Mouse (Mus musculus) ES-Bruce4 (cell line): ENCODE data around the gene Celf5. TPM values are rescaled to one million over a fixed set of nuclear protein-coding genes. Genes with fewer than 3 reads are reported as not detected.

Experiments
- H3K27ac ChIP-seq: 2 replicates; pipeline ENCODE4 v1.5.1; 2012; ENCODE audit warnings: low read length, inconsistent platforms; ENCODE audit not compliant: insufficient read depth
- H3K27me3 ChIP-seq: 2 replicates; pipeline ENCODE4 v1.6.1; 2012; ENCODE audit warnings: mild to moderate bottlenecking, low read length, inconsistent platforms; ENCODE audit not compliant: control insufficient read depth, poor library complexity, insufficient read depth, severe bottlenecking
- H3K36me3 ChIP-seq: 2 replicates; pipeline ENCODE4 v1.6.1; 2012; ENCODE audit warnings: inconsistent platforms, mild to moderate bottlenecking, low read length, moderate library complexity; ENCODE audit not compliant: control insufficient read depth, poor library complexity, insufficient read depth, severe bottlenecking
- H3K4me1 ChIP-seq: one replicate; pipeline ENCODE4 v1.8.1; 2011; ENCODE audit warnings: low read length; ENCODE audit not compliant: control insufficient read depth, insufficient read depth
- H3K4me3 ChIP-seq: 2 replicates; pipeline ENCODE4 v1.5.1; 2011; ENCODE audit warnings: low read depth, mild to moderate bottlenecking, low read length
- H3K9ac ChIP-seq: 2 replicates; pipeline ENCODE4 v1.6.1; 2012; ENCODE audit warnings: low read depth, mild to moderate bottlenecking, inconsistent platforms; ENCODE audit not compliant: poor library complexity, severe bottlenecking
- H3K9me3 ChIP-seq: replicated peaks from 2 replicates; pipeline ENCODE4 v1.6.1; 2012; ENCODE audit warnings: mild to moderate bottlenecking, low read length, inconsistent platforms; ENCODE audit not compliant: control insufficient read depth, poor library complexity, insufficient read depth, severe bottlenecking
- CTCF ChIP-seq: IDR thresholded peaks from one replicate; pipeline ENCODE4 v1.8.1; 2011; ENCODE audit warnings: low read depth, low read length
- EP300 ChIP-seq: IDR thresholded peaks from 2 replicates; pipeline ENCODE4 v1.6.1; 2011; ENCODE audit warnings: low read depth, low read length; ENCODE audit not compliant: insufficient read depth
- POLR2A ChIP-seq: IDR thresholded peaks from one replicate; pipeline ENCODE4 v1.8.1; 2011; ENCODE audit warnings: low read length; ENCODE audit not compliant: insufficient read depth
- polyA plus RNA-seq: library from polyadenylated mRNA; stranded (reverse); fragments of >200 nt; gene quantifications from 2 replicates; pipeline ENCODE4 v1.2.4, GENCODE M21; 2011; ENCODE audit warnings: low read depth; ENCODE audit not compliant: missing spikeins, insufficient read depth, insufficient read length

Celf5 gene
- polyA plus RNA-seq, 1 experiment, result 27.5 TPM

- Histone ChIP-seq H3K27ac (no peak within 1 kb of the TSS), H3K27me3 (no peaks in the 10 kb centered on the region), H3K9ac (0 out of 2 replicates have a peak within 1 kb of the TSS, but pooled peaks have one; percentile 0), H3K36me3 (no peaks in the 10 kb centered on the region; the same call in 1 of the 2 replicates), H3K4me1 (peaks cover 1% of the 10 kb centered on the region), H3K4me3 (peak within 1 kb of the TSS; percentile 41), H3K9me3 (no peaks in the 10 kb centered on the region)
- TF ChIP-seq CTCF (no peak), EP300 (no peak), POLR2A (no peak)
These were observed 17.5 kb upstream of the Celf5 start, which contains the start of gene S1pr4 for GRCm38 (mm10) chr10:81500032-81500431. Gene S1pr4 (minus strand): TSS chr10:81500132.

GRCm38 (mm10) chr10:81499250-81499901, 16.9 kb upstream of the Celf5 start:
- Histone ChIP-seq H3K36me3 (no peaks in the 10 kb centered on the region; the same call in 1 of the 2 replicates), H3K9me3 (no peaks in the 10 kb centered on the region), H3K27me3 (no peaks in the 10 kb centered on the region), H3K27ac (no peak overlapping the region), H3K4me1 (peaks cover 3% of the 10 kb centered on the region), H3K9ac (0 out of 2 replicates have a peak overlapping the region, but pooled peaks have one; percentile 0), H3K4me3 (peak overlapping the region; percentile 41)
- TF ChIP-seq EP300 (no peak), CTCF (no peak), POLR2A (no peak)

- H3K27me3 ChIP-seq, result no peaks in the 10 kb centered on the region
- no peaks in the 10 kb centered on the region; the same call in 1 of the 2 replicates for H3K36me3 ChIP-seq
- TF ChIP-seq EP300, result no peak
- no peak for TF ChIP-seq POLR2A
- TF ChIP-seq CTCF, result no peak
- H3K27ac ChIP-seq, result no peak overlapping the region
- H3K4me1 ChIP-seq, result peaks cover 3% of the 10 kb centered on the region
- 0 out of 2 replicates have a peak overlapping the region, but pooled peaks have one; percentile 0 for H3K9ac ChIP-seq
- no peaks in the 10 kb centered on the region for H3K9me3 ChIP-seq
- H3K4me3 ChIP-seq, result peak overlapping the region; percentile 41
These were observed 16.1 kb upstream of the Celf5 start for GRCm38 (mm10) chr10:81498316-81499249.

GRCm38 (mm10) chr10:81497401-81498270, 15.1 kb upstream of the Celf5 start:
- no peaks in the 10 kb centered on the region for H3K9me3 ChIP-seq
- H3K9ac ChIP-seq, result no peak overlapping the region
- peaks cover 3% of the 10 kb centered on the region for H3K4me1 ChIP-seq
- H3K36me3 ChIP-seq, result no peaks in the 10 kb centered on the region; the same call in 1 of the 2 replicates
- no peak overlapping the region for H3K27ac ChIP-seq
- no peak overlapping the region for H3K4me3 ChIP-seq
- TF ChIP-seq POLR2A (no peak), CTCF (no peak), EP300 (no peak)
- no peaks in the 10 kb centered on the region for H3K27me3 ChIP-seq

GRCm38 (mm10) chr10:81496969-81497368, 14.5 kb upstream of the Celf5 start:
- Histone ChIP-seq H3K36me3 (peaks cover 1% of the 10 kb centered on the region; the same call in 1 of the 2 replicates), H3K4me1 (peaks cover 3% of the 10 kb centered on the region), H3K9me3 (no peaks in the 10 kb centered on the region), H3K9ac (0 out of 2 replicates have a peak overlapping the region, but pooled peaks have one; percentile 19), H3K4me3 (no peak overlapping the region), H3K27me3 (no peaks in the 10 kb centered on the region), H3K27ac (no peak overlapping the region)
- TF ChIP-seq POLR2A, result no peak
- no peak for TF ChIP-seq CTCF
- no peak for TF ChIP-seq EP300
